Mouse (Mus musculus) cerebellum, adult 2 months (tissue): ENCODE measurements around the gene Cdh23. TPM values are rescaled to one million over a fixed set of nuclear protein-coding genes. Genes with fewer than 3 reads are reported as not detected.

Source experiments
- DNase-seq, 2 experiments: peaks; one replicate each; pipeline ENCODE4 v3.0.0; 2021
- H3K27ac ChIP-seq: fragments of 200-500 bp; 2 replicates; pipeline ENCODE4 v1.5.1; 2012; ENCODE audit warnings: low read length, control low read depth, inconsistent platforms; ENCODE audit not compliant: insufficient read depth
- H3K27me3 ChIP-seq: fragments of 200-500 bp; 2 replicates; pipeline ENCODE4 v1.6.1; 2012; ENCODE audit warnings: inconsistent platforms, mild to moderate bottlenecking, low read length, moderate library complexity; ENCODE audit not compliant: control insufficient read depth, insufficient read depth
- H3K4me1 ChIP-seq: fragments of 200-500 bp; 2 replicates; pipeline ENCODE4 v1.6.1; 2011; ENCODE audit warnings: low read length; ENCODE audit not compliant: control insufficient read depth, insufficient read depth
- H3K4me3 ChIP-seq: fragments of 200-500 bp; replicated peaks from 2 replicates; pipeline ENCODE3; 2011; ENCODE audit warnings: mild to moderate bottlenecking, low read depth, low read length, control low read depth; ENCODE audit not compliant: insufficient read depth
- CTCF ChIP-seq: fragments of 200-500 bp; IDR thresholded peaks from 2 replicates; pipeline ENCODE4 v1.5.1; 2011; ENCODE audit warnings: low read depth, mild to moderate bottlenecking, control low read depth, low read length, moderate library complexity, borderline replicate concordance; ENCODE audit not compliant: insufficient read depth
- POLR2A ChIP-seq: fragments of 200-500 bp; IDR thresholded peaks from 2 replicates; pipeline ENCODE4 v1.6.1; 2011; ENCODE audit warnings: low read length, control low read depth, borderline replicate concordance; ENCODE audit not compliant: insufficient read depth
- WGBS: fragments of 180-500 bp; shearing (Covaris S2); methylation state at CpG from one replicate; pipeline ENCODE4 v1.1.7; 2018; 5-methylcytosine and 5-hydroxymethylcytosine counted together
- polyA plus RNA-seq: library from polyadenylated mRNA; depleted of rRNA; stranded (reverse); fragments of >200 nt; gene quantifications from 2 replicates; pipeline ENCODE4 v1.2.3, GENCODE M21; 2012

Gene Cdh23
- polyA plus RNA-seq, 1 experiment, result 2.7 TPM

DNA sequence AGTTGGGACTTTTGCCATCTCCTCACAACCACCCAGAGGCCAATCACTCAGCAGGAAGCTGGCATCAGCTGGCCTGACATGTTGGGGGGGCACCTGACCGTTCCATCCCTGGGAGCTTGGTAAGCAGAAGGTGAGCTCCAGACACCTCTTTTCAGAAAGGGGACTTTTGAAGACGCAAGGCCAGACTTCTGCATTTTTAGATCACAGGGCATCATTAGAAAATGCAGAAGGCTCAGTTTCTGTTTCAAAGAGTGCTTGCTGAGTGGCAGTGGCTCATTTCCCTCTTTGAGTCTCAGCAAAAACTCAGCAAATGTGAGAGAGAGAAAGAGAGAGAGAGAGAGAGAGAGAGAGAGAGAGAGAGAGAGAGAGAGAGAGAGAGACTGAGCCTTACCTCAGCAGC lies 8.8 kb upstream of the Cdh23 start:
- DNase-seq, result no peak
- no peaks in the 10 kb centered on the region for H3K27me3 ChIP-seq
- H3K4me1 ChIP-seq, result no peaks in the 10 kb centered on the region
- no peak for TF ChIP-seq CTCF
- no peak for TF ChIP-seq POLR2A
- no peak overlapping the region for H3K27ac ChIP-seq
- no peak overlapping the region for H3K4me3 ChIP-seq
- 33% methylated on average over 2 of the region's 2 CpGs for WGBS

DNA sequence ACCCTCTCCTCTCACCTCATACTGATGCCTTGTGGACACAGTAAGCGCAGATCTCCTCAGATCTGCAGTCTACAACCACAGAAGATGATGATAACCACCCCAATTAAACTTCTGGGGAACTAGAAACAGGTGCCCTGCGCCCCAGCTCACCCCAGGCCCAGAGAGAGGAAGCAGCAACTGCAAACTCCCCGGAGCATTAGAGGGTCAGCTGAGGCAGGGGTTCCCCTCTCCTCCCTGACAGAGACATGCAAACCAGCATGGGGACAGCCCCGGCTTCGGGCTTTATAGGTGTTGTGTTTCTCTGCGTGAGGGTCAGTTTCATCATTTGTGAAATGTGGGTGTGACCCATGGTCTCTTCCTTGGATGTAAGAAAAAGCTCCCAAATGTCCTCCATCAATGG lies 1.5 kb upstream of the Cdh23 start:
- H3K4me1 ChIP-seq, result no peaks in the 10 kb centered on the region
- no peak overlapping the region for H3K27ac ChIP-seq
- no peak for DNase-seq
- no peak overlapping the region for H3K4me3 ChIP-seq
- TF ChIP-seq CTCF, result no peak
- 79% methylated on average over 6 of the region's 6 CpGs for WGBS
- H3K27me3 ChIP-seq, result no peaks in the 10 kb centered on the region; the same call in 1 of the 2 replicates

DNA sequence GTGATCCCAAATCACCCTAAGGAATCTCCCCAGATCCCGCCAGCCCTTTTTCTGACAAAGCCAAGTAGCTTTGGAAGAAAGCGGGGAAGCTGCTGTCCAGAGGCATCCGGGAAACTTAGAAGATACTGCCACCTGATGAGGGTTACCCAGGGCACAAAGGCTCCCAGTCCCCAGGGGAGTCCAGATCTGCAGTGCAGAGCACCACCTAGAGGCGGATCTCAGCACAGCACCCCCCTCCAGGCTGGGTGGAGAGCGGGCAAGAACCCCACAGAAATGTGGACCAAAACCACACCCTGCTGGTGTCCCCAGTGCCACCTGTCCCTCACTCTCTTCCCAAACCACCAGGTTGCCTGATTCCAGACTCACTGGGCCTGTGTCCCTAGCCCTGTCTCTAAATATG lies 685 bp upstream of the Cdh23 start:
- no peaks in the 10 kb centered on the region; the same call in 1 of the 2 replicates for H3K27me3 ChIP-seq
- H3K4me3 ChIP-seq, result no peak overlapping the region
- no peaks in the 10 kb centered on the region for H3K4me1 ChIP-seq
- TF ChIP-seq POLR2A (no peak), CTCF (peak; percentile 93)
- 10% methylated on average over 5 of the region's 5 CpGs for WGBS
- peak; percentile 29 to 60 for DNase-seq
- no peak overlapping the region for H3K27ac ChIP-seq

DNA sequence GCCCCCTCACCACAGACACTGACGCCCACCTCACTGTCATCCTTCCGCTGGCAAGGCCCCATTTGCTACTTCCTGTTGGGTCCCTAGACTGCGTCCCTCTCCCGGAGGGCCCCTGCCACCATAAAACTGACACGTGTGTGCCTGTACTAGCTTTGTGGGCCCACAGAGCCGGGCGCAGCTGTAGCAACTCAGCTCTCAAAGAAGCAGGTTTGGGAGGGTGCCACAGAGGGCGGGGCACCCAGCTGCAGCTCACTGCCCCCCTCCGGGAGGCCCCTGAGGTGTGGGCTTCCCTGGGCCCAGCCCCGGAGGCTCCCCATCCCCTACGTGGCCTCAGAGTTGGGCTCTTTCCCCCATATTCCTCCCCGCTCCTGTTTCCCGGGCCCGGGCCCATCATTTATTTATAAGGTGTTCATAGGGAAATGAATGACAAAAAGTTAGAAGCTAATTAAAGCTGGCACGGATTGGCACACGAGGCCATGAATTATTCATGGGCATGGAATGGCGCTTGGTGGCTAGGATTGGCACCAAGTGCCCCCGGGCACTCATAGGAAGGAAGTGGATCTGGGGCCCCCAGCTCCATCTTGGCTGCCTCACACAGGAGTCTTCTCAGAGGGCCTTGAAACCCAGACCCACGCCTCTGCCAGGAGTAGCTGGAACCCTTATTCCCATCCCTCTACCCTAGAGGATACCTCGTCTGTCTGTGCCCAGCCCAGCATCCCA lies 4.5 kb downstream of the Cdh23 start:
- DNase-seq, result no peak
- H3K4me1 ChIP-seq, result no peaks in the 10 kb centered on the region
- H3K4me3 ChIP-seq, result no peak overlapping the region
- 15% methylated on average over 20 of the region's 20 CpGs for WGBS
- TF ChIP-seq POLR2A (no peak), CTCF (no peak)
- H3K27ac ChIP-seq, result no peak overlapping the region
- no peaks in the 10 kb centered on the region for H3K27me3 ChIP-seq

DNA sequence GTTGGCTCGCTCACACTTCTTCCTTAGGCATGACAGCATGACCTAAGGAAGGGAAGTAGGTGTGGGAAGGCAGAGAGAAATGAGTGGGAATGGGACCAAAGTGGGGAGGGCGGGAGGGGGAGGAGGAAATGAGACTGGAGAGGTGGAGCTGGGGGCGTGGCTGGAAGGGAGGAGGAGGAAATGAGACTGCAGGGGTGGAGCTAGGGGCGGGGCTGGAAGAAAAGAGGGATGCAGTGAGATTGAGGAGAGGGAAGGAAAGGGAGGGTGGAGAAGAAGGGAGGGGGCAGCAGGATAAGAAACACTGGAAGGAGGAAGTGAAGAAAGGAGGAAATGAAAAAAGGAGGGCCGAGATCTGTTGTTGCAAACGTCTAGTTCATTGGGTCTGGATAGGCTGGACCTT lies 5.3 kb downstream of the Cdh23 start:
- Histone ChIP-seq H3K27ac (no peak overlapping the region), H3K4me3 (no peak overlapping the region), H3K27me3 (no peaks in the 10 kb centered on the region), H3K4me1 (peaks cover under 1% of the 10 kb centered on the region; the same call in 1 of the 2 replicates)
- 55% methylated on average over 6 of the region's 6 CpGs for WGBS
- DNase-seq, result no peak
- TF ChIP-seq CTCF (no peak), POLR2A (no peak)

DNA sequence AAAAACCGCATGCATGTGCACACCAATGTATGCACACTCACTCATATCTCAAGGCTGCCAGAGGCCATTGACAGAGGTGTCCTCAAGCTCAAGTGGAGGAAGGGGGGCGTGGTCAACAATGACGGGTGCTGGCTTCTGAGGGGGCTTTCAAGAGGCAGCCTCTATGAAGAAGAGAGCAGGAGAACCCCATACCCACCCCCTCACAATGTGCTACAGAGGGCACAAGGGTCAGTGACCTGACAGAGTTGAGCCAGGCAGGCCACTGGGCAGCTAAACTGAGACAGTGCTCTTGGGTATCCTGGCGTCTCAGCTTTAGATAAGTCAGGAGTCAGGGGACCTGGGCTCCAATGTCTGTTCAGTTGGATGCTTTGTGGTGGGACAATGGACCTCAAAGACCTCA lies 6.9 kb downstream of the Cdh23 start:
- DNase-seq, result no peak
- TF ChIP-seq CTCF (no peak), POLR2A (no peak)
- 84% methylated on average over 4 of the region's 4 CpGs for WGBS
- H3K27me3 ChIP-seq, result no peaks in the 10 kb centered on the region
- H3K27ac ChIP-seq, result no peak overlapping the region
- H3K4me3 ChIP-seq, result no peak overlapping the region
- H3K4me1 ChIP-seq, result peaks cover 8% of the 10 kb centered on the region

DNA sequence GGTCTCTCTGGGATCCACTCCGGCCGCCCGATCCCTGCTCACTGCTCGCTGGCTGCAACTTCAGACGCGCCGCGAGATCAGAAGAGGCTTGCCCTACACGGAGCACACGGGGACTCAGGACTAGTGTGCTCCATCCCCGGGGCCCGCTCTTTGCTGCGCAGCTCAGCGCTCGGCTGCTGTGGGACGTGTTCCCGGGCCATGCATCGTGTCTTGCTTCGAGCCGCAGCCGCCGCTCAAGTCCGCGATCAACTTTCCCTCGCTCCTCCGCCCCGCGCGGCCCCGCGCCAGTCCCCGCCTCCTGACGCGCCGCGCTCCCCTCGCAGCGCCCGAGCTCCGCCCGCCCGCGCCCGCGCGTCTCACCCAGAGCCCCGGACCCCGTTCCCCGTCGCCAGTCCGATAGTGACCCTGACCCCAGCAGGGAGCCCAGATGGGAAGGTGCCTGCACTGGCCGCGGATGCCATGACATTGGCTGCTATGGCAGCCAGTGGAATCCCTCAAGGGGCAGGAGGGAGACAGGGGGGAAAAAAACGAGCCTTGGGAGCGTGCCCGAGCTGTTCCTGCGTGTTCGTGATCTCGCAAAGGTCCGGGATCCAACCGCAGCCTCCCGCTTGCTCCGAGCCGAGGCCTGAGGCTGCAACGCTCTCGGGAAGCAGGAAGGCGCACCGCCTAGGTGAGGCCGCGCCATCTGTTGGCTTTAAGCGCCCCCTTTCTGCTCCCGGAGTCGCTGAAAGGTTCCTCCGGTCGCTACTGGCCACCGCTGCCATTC lies 9.1 kb downstream of the Cdh23 start:
- Histone ChIP-seq H3K4me3 (peak overlapping the region; percentile 60), H3K27me3 (no peaks in the 10 kb centered on the region; the same call in 1 of the 2 replicates), H3K4me1 (peaks cover 8% of the 10 kb centered on the region), H3K27ac (no peak overlapping the region)
- WGBS, result 1% methylated on average over 75 of the region's 76 CpGs
- TF ChIP-seq CTCF (peak; percentile 69), POLR2A (no peak)
- DNase-seq, result peak; percentile 62

DNA sequence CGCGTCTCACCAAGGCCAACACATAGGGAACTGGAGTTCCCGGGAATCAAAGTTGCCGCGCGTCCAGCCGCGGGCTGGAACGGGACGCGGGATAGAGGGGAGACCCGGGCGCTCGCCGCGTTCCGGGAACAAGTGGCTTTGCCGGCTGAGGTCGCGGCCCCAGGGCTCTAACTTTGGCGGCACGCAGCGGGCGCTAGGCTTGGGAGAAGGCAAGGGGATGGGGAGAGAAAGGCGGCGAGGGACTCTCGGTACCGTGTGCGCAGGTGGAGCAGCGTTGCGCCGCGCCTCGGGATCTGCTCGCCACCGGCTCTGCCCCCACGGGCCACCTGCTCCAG lies 9.7 kb downstream of the Cdh23 start:
- Histone ChIP-seq H3K27ac (no peak overlapping the region), H3K4me1 (peaks cover 8% of the 10 kb centered on the region), H3K27me3 (no peaks in the 10 kb centered on the region; the same call in 1 of the 2 replicates), H3K4me3 (peak overlapping the region; percentile 60)
- peak in 1 of 2 experiments; percentile 19 for DNase-seq
- TF ChIP-seq CTCF, result no peak
- TF ChIP-seq POLR2A, result no peak
- WGBS, result 1% methylated on average over 37 of the region's 37 CpGs
